Mouse (Mus musculus) right cerebral cortex, adult 18-20 months (tissue): ENCODE results near the gene Wars2.

Experiments used
- DNase-seq: peaks from one replicate; pipeline ENCODE4 v3.0.0; 2022; ENCODE audit warnings: mixed read lengths

Wars2 gene

GRCm38 (mm10) chr3:99193576-99193975 lies 52.7 kb downstream of the Wars2 start:
- no peak for DNase-seq

- no peak for DNase-seq
Observed at GRCm38 (mm10) chr3:99203331-99203730, 62.5 kb downstream of the Wars2 start.

- DNase-seq: no peak
Observed at GRCm38 (mm10) chr3:99208416-99208815, 67.5 kb downstream of the Wars2 start.

GRCm38 (mm10) chr3:99211105-99211698 lies 70.3 kb downstream of the Wars2 start:
- DNase-seq: no peak

GRCm38 (mm10) chr3:99227807-99228206 lies 86.9 kb downstream of the Wars2 start:
- DNase-seq: no peak

- DNase-seq: peak; percentile 23
Observed at GRCm38 (mm10) chr3:99233393-99234318, 92.8 kb downstream of the Wars2 start.

GRCm38 (mm10) chr3:99234319-99234869 lies 93.5 kb downstream of the Wars2 start:
- no peak for DNase-seq

GRCm38 (mm10) chr3:99235116-99235803 lies 94.4 kb downstream of the Wars2 start:
- DNase-seq: no peak

GRCm38 (mm10) chr3:99235804-99236755 lies 95.2 kb downstream of the Wars2 start:
- DNase-seq: no peak

GRCm38 (mm10) chr3:99238691-99239090 lies 97.8 kb downstream of the Wars2 start:
- DNase-seq: no peak

GRCm38 (mm10) chr3:99239301-99240045 lies 98.6 kb downstream of the Wars2 start:
- no peak for DNase-seq

GRCm38 (mm10) chr3:99240213-99240720 lies 99.4 kb downstream of the Wars2 start, which contains the start of gene Tbx15:
TSS of gene Tbx15 (plus strand) at chr3:99240381.
- no peak for DNase-seq

- DNase-seq: no peak
Observed at GRCm38 (mm10) chr3:99240811-99241738, 100.2 kb downstream of the Wars2 start.

- no peak for DNase-seq
Observed at GRCm38 (mm10) chr3:99242481-99242880, 101.6 kb downstream of the Wars2 start.

- no peak for DNase-seq
Observed at GRCm38 (mm10) chr3:99245341-99245740, 104.5 kb downstream of the Wars2 start.

GRCm38 (mm10) chr3:99246629-99247028 lies 105.8 kb downstream of the Wars2 start:
- DNase-seq: no peak

GRCm38 (mm10) chr3:99247586-99247985 lies 106.7 kb downstream of the Wars2 start:
- DNase-seq: no peak

- no peak for DNase-seq
Observed at GRCm38 (mm10) chr3:99247996-99248801, 107.3 kb downstream of the Wars2 start.
